Mouse (Mus musculus) layer of hippocampus, postnatal 14 days (tissue): Measurements from ENCODE around the gene Ltb4r2. TPM values are rescaled to one million over a fixed set of nuclear protein-coding genes. Genes with fewer than 3 reads are reported as not detected.
A peak's percentile ranks its signal among the peaks of the same experiment; 100 is the strongest.

ENCODE experiments used
- DNase-seq, 2 experiments: peaks; one replicate each; pipeline ENCODE4 v3.0.0; 2021 to 2022; ENCODE audit warnings: low spot score in 2 of 2, mixed read lengths in 1 of 2
- total RNA-seq, 2 experiments: library from RNA; stranded (reverse); gene quantifications; 2 replicates each; pipeline ENCODE4 v1.2.3; 2021

The Ltb4r2 gene
- total RNA-seq, 2 experiments from 2014 or later: 0.30 to 0.38 TPM

DNA sequence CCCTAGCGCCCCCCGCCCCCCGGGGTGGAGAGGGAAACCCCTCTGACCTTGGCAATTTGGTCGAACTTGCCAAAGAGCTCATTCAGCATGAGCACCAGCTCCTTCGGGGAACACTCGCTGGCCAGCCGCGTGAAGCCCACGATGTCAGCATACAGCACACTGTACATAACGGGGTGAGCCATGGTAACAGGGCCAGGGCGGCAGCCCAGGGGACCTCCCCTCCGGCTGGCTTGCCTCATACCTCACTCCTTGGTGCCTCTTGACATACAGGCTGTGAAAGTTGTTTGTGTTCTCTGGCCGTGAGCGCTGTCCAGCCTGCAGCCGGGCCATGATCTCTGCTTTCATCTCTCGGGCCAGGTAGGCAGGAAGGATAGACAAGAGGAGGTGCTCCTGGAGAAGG, 18.4 kb downstream of the Ltb4r2 start:
- no peak for DNase-seq

DNA sequence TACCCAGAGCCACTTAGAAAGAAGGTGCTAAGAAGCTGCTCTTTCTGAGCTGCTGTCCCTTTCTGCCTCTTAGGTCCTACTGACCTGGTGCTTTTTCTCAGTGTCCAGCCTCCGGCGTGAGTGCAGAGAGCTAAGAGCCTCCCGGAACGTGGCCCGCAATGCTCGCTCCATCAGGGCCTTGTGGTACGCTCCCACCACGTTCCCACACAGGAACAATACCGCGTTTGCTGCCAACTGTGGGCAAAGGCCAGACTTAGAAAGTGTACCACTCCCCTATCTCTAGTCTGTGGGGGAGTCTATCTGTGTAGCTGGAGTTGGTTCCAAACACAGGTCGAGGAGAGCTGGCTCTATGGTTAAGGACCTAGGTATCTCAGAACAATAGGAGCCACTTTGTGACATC, 19.5 kb downstream of the Ltb4r2 start:
- no peak for DNase-seq

DNA sequence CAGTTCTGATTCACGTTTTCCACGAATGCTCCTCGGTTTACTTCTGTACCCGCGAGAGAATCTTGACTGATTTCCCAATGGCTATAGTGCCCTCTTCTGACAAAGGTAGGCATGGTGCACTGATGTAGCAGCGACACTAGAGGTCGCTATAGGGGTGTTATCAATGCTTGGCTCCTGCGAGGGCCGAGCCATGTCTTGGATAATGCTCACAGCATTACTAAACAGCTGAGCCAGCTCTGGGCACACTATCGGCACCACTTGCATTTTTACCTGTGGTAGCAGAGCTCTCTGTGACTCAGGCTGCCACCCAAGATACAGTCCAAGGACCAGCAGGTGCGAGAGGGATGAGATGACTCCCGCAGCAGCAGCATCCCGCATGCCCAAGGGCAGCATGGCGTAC, 20.1 kb downstream of the Ltb4r2 start:
- DNase-seq: peak in 1 of 2 experiments; percentile 62

DNA sequence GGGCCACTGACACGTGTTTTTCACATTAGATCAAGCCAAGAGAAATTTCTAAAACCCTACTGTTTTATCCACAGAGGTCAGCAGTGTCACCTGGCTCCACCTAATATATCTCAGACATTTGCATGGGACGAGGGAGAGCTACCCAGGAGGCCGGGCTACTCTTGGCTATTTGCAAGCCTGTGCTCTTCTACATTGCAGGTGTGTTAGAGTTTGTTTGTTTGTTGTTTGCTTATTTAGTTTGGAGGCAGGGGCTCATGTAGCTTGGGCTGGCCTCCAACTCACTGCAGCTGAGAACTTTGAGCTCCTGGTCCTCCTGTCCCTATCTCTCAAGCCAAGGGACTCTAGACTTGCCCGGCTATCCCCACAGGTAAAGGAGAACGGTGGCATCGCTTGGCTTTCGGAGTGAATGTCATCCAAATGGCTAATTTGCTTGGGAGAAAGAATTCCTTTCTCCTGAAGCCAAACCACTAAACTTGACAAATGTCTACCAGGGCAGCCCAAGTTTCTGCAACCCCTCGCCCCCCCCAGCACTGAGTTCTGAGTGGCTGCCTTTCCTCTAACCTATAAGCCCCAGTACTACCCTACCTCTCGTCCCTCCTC, 21.2 kb downstream of the Ltb4r2 start:
- DNase-seq: no peak

DNA sequence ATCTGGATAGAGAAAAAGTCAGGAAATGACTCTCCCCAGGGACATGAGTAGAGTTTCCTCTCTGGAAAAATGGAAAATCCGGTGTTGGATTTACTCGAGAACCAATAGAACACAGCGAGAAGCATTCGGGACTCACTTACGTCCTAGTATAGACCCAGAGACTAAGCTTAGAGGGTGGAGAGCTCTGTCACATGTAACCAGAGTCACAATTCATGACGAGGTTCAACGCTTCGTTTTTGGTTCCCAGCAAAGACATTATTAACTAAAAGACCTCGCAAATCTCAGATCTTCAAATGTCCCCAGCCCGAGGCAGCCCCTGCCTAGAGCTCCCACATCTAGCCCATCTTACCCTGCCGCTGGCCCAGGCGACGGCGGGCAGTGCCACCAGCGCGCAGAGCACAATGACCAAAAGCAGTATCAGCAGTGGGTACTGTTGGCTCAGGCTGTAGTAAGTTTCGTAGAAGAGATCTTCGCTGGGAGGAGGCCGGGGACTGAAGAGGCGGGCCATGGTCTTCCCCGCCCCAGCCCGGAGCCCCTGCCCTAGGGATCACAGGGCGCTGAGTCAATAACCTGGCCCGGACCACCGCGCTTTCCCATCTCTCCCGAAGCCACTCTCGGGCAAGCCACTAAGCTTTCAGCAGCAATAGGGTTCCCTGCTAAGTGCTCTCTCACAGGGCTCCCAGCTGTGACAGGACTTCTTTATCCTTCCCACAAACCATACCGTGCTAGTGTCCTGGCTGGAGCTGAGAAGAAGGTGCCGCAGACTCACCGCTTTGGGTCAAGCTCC, 22.1 kb downstream of the Ltb4r2 start:
- DNase-seq: no peak

DNA sequence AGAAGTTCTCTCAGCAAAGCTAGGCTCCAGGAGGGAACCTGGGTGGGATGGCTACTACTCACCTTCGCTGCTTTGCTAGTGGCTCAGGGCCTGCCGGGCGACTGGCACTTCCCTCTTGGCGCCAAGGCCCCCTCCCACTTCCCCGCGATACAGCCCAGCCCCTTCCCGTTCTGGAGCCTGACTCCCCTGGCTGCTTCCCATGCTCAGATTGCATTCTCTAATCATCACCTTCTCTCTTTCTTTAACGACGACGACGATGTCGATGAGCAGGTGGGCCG, 22.7 kb downstream of the Ltb4r2 start, which contains the start of gene Adcy4:
Gene Adcy4 (minus strand): TSS at position 138 of the 278 bp plus-strand sequence.
- DNase-seq: no peak

DNA sequence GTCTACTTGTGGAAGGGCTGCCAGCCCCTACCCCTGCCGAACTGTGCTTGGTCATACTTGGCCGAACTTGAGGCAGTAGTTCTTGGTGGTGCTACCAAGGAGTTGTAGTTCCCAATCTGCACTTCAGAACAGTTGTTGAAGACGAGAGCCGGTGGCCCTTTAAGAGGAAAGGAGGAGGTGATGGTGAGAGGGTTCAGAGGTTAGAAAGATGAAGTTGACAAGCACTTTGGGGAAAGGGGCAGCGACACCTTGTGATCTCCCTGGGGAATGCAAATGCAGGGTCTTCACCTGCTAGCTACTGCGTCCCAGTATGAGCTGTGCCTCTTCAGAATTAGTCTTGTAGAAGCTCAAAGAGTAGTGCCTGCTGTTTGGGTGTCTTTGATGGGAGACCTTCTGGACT, 24.0 kb downstream of the Ltb4r2 start:
- no peak for DNase-seq

DNA sequence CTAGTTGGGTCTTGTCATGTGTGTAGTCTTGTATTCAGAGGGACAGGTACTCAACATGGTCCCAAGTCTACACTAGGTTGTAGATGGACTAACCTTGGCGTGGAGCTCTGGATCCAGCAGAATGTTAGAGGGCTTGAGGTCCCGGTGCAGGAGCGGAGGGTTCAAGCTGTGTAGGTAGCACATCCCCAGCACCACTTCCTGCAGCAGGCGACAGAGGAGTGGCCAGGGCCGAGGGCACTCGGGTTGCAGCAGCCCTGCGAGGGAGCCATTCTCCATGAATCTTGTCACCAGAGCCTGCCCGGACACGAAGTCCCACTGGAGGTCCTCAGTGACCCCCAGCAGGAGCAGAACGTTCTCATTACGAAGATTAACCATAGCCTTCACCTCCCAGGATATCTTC, 26.5 kb downstream of the Ltb4r2 start:
- no peak for DNase-seq

DNA sequence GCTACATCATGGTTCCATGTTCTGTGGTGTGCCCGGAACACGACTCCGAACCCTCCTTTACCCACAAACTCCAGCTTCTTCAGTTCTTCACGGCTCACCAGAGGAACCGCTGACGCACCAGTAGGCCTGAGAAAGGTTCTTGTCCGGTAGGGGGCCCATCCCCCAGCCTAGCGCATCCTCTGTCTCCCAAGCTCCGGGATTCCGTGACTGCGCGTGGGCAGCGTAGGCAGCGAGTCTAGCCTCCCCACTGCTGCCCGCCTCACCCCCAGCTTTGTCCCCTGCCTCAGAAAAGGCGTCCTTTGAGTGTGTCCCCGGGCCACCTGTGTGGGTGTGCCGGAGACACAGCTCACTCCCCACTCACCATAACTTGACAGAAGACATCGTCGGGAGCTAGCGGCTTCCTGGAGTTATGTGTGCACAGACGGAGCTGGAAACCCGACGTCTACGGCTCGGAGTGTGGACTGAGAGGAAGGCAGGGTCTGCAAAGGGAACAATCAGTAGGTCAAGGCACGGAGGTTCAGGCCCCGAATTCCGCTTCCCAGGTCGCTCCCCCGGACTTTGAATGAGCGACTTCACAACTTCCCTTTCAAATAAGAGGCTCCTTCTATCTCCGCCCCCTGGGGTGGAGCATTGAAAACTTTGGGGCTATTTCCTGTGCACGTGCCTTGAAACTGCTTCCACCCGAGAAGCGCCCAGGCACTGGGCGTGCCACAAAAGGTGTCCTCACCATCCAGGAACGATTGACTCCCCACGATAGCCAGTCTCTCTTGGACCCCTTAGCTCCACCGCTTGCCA, 27.2 kb downstream of the Ltb4r2 start, which contains the start of gene Ripk3:
Gene Ripk3 (minus strand): TSS at position 610 of the 795 bp plus-strand sequence.
- no peak for DNase-seq

DNA sequence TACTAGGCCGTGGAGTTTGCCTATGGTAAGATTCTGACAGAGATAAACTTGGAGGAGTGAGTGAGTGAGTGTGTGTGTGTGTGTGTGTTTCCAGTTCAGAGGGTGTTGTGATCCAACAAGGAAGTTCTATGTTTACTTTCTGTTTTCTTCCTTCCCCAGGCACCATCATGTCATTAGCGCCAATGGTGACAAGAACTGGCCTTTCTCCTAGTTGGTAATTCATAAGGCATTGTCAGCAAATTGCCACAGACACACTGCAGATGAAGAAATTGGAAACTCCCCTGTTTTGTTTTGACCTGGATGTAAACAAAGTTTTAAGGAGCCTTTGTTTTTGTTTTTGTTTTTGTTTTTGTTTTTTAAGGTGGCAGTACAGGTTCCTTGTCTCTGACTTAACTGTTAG, 32.2 kb downstream of the Ltb4r2 start:
- no peak for DNase-seq

DNA sequence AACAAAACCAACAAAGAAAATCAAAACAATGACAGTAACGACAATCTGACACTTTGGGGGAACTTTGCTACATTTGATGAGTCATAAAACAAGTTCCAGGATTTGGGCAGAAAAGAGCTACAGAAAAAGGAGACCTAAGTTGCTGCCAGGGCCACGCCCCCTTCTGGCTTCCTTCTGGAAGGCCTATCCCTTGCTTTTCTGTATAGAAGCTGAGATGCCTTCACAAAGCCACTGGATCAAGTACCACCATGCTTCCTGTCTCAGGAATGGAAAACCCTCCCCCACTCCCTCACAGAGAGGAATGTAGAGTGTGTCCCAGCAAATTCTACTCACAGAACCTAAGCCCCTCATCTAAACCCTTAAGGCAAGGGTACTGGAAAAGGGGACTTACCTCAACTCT, 32.7 kb downstream of the Ltb4r2 start:
- no peak for DNase-seq

DNA sequence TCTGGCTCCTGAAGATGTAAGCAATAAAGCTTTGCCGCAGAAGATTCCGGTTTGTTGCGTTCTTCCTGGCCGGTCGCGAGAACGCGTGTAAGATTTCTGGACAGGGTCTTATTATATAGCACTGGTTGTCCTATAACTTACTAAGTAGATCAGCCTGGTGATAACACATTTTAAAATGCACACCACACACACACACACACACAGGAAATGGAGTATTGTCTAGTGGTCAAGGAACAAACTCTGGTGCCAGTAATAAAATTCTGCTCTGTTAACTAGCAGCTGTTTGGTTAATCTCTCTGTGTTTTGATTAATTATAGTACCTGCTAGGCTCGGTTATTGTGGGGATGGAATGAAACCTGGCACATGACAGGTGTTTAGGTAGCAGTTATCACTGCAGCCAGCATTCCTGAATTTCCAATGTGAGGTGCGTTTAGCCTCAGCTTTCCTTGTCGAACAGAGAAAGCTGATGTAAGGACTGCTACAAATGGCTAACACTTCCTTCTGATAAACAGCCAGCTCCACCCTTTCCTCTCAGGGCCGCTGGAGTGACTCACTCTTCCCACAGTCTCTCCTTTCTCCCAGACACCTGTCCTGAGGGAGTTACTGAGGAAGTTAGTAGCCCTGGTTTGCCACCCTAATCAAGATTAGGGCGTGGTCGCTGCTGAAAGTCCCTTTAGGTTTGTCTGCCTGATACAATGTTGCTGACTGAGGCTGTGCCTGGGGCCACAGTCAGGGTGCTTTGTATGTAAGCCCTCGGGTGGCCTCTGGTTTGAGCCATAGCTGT, 34.3 kb downstream of the Ltb4r2 start:
- no peak for DNase-seq

Other genes starting within 250 kb of the Ltb4r2 start
- gene Nrl, start 236.4 kb upstream of the Ltb4r2 start, total RNA-seq: 1 to 10 TPM; 1.5 to 2.2 TPM
- 10 to 100 TPM; 24.0 to 26.8 TPM for gene Pck2, start 221.2 kb upstream of the Ltb4r2 start, total RNA-seq
- 10 to 100 TPM; 66.9 to 72.3 TPM for gene Dcaf11, start 201.4 kb upstream of the Ltb4r2 start, total RNA-seq
- gene A730061H03Rik, start 201.0 kb upstream of the Ltb4r2 start, total RNA-seq: 1 to 10 TPM in 1 of 2 experiments, under 1 TPM in 1; 0.98 to 1.1 TPM
- not detected for gene Fitm1, start 185.8 kb upstream of the Ltb4r2 start, total RNA-seq
- 10 to 100 TPM; 59.8 to 64.3 TPM for gene Psme1, start 183.3 kb upstream of the Ltb4r2 start, total RNA-seq
- gene Emc9, start 176.1 kb upstream of the Ltb4r2 start, total RNA-seq: 10 to 100 TPM; 39.0 to 42.3 TPM
- gene Psme2, start 170.3 kb upstream of the Ltb4r2 start, total RNA-seq: 10 to 100 TPM; 48.3 to 51.6 TPM
- gene Rnf31, start 169.7 kb upstream of the Ltb4r2 start, total RNA-seq: 10 to 100 TPM; 34.6 to 37.0 TPM
- gene Irf9, start 157.9 kb upstream of the Ltb4r2 start, total RNA-seq: 1 to 10 TPM; 8.2 to 8.5 TPM
- gene Rec8, start 143.4 kb upstream of the Ltb4r2 start, total RNA-seq: 1 to 10 TPM; 2.0 to 2.6 TPM
- gene Ipo4, start 125.5 kb upstream of the Ltb4r2 start, total RNA-seq: 100 to 1,000 TPM; 120 to 145 TPM
- gene Gm49378, start 123.5 kb upstream of the Ltb4r2 start, total RNA-seq: 1 to 10 TPM in 1 of 2 experiments, under 1 TPM in 1; 0.18 to 4.2 TPM
- 10 to 100 TPM; 49.0 to 51.1 TPM for gene Tm9sf1, start 117.6 kb upstream of the Ltb4r2 start, total RNA-seq
- gene Tssk4, start 111.2 kb upstream of the Ltb4r2 start, total RNA-seq: under 1 TPM; 0.81 to 0.90 TPM
- 10 to 100 TPM; 46.9 to 47.8 TPM for gene Mdp1, start 100.9 kb upstream of the Ltb4r2 start, total RNA-seq
- 10 to 100 TPM; 27.5 to 27.6 TPM for gene Gmpr2, start 89.5 kb upstream of the Ltb4r2 start, total RNA-seq
- 100 to 1,000 TPM; 298 to 325 TPM for gene Nedd8, start 89.3 kb upstream of the Ltb4r2 start, total RNA-seq
- 10 to 100 TPM; 13.9 to 17.0 TPM for gene Tinf2, start 79.6 kb upstream of the Ltb4r2 start, total RNA-seq
- gene Tgm1, start 47.5 kb upstream of the Ltb4r2 start, total RNA-seq: under 1 TPM in 1 of 2 experiments, not detected in 1; 0.23 TPM
- 10 to 100 TPM; 41.4 to 41.8 TPM for gene Rabggta, start 39.2 kb upstream of the Ltb4r2 start, total RNA-seq
- gene Dhrs1, start 15.7 kb upstream of the Ltb4r2 start, total RNA-seq: 100 to 1,000 TPM in 1 of 2 experiments, 10 to 100 TPM in 1; 96.3 to 102 TPM
- gene Nop9, start 15.7 kb upstream of the Ltb4r2 start, total RNA-seq: 10 to 100 TPM; 15.7 to 17.3 TPM
- gene Cideb, start 3.0 kb upstream of the Ltb4r2 start, total RNA-seq: 1 to 10 TPM in 1 of 2 experiments, under 1 TPM in 1; 0.43 to 1.3 TPM
- under 1 TPM; 0.46 to 0.55 TPM for gene Ltb4r1, start 4.5 kb downstream of the Ltb4r2 start, total RNA-seq
- 1 to 10 TPM; 3.9 to 4.2 TPM for gene Adcy4, start 22.7 kb downstream of the Ltb4r2 start, total RNA-seq
- under 1 TPM; 0.37 to 0.43 TPM for gene Ripk3, start 27.4 kb downstream of the Ltb4r2 start, total RNA-seq
- gene Nfatc4, start 61.7 kb downstream of the Ltb4r2 start, total RNA-seq: 1 to 10 TPM; 3.5 to 4.0 TPM
- gene Nynrin, start 92.6 kb downstream of the Ltb4r2 start, total RNA-seq: 10 to 100 TPM; 11.3 to 11.4 TPM
- gene Cbln3, start 123.0 kb downstream of the Ltb4r2 start, total RNA-seq: under 1 TPM; 0.38 to 0.69 TPM
- gene Khnyn, start 123.5 kb downstream of the Ltb4r2 start, total RNA-seq: 10 to 100 TPM; 11.5 to 11.9 TPM
- 10 to 100 TPM; 73.9 to 76.0 TPM for gene Sdr39u1, start 138.9 kb downstream of the Ltb4r2 start, total RNA-seq
- gene Cma1, start 183.2 kb downstream of the Ltb4r2 start, total RNA-seq: 1 to 10 TPM in 1 of 2 experiments, under 1 TPM in 1; 0.48 to 1.2 TPM
- not detected for gene Cma2, start 189.6 kb downstream of the Ltb4r2 start, total RNA-seq